Mouse (Mus musculus) left cerebral cortex, postnatal 14 days (tissue): ENCODE results near the gene Galnt11. TPM values are rescaled to one million over a fixed set of nuclear protein-coding genes. Genes with fewer than 3 reads are reported as not detected.
A peak's percentile ranks its signal among the peaks of the same experiment; 100 is the strongest.

Experiments used
- DNase-seq, 2 experiments: peaks; one replicate each; pipeline ENCODE4 v3.0.0; 2021 to 2022; ENCODE audit warnings: low spot score in 2 of 2, mixed read lengths in 1 of 2
- intact Hi-C: fragments of 180-260 bp; cut with DNase I; formaldehyde crosslinking; loops from one replicate; pipeline ENCODE4 v1.15.1; 2025
- total RNA-seq, 2 experiments: library from RNA; stranded (reverse); gene quantifications; 2 replicates each; pipeline ENCODE4 v1.2.3; 2021

Galnt11 gene
- total RNA-seq, 2 experiments from 2014 or later, result 49.4 to 52.3 TPM

- intact Hi-C loops, result no loop called here
- no peak for DNase-seq
Measured at GRCm38 (mm10) chr5:25247036-25247435, 25.3 kb downstream of the Galnt11 start.

GRCm38 (mm10) chr5:25252423-25252822, 30.7 kb downstream of the Galnt11 start:
- intact Hi-C loops, result no loop called here
- DNase-seq, result no peak

- intact Hi-C loops, result no loop called here
Measured at GRCm38 (mm10) chr5:25252825-25253544, 31.3 kb downstream of the Galnt11 start.

GRCm38 (mm10) chr5:25254491-25254890, 32.8 kb downstream of the Galnt11 start:
- intact Hi-C loops, result no loop called here
- DNase-seq, result no peak

More at GRCm38 (mm10) chr5:25252825-25253544, 31.3 kb downstream of the Galnt11 start:
- DNase-seq, result no peak

GRCm38 (mm10) chr5:25256686-25257085, 35.0 kb downstream of the Galnt11 start:
- intact Hi-C loops, result no loop called here
- peak; percentile 22 to 32 for DNase-seq

GRCm38 (mm10) chr5:25261452-25261851, 39.7 kb downstream of the Galnt11 start:
- intact Hi-C loops, result no loop called here
- no peak for DNase-seq

- intact Hi-C loops, result no loop called here
- no peak for DNase-seq
Measured at GRCm38 (mm10) chr5:25262266-25262665, 40.6 kb downstream of the Galnt11 start.

GRCm38 (mm10) chr5:25268258-25268888, 46.7 kb downstream of the Galnt11 start:
- intact Hi-C loops, result no loop called here
- DNase-seq, result no peak

GRCm38 (mm10) chr5:25275629-25276028, 53.9 kb downstream of the Galnt11 start:
- intact Hi-C loops, result no loop called here
- DNase-seq, result no peak

- intact Hi-C loops, result no loop called here
- DNase-seq, result no peak
Measured at GRCm38 (mm10) chr5:25276365-25276764, 54.7 kb downstream of the Galnt11 start.

GRCm38 (mm10) chr5:25283988-25284387, 62.3 kb downstream of the Galnt11 start:
- intact Hi-C loops, result no loop called here
- no peak for DNase-seq

- peak; percentile 16 to 31 for DNase-seq
- intact Hi-C loops, result no loop called here
Measured at GRCm38 (mm10) chr5:25296830-25297229, 75.1 kb downstream of the Galnt11 start.

GRCm38 (mm10) chr5:25310226-25310625, 88.5 kb downstream of the Galnt11 start:
- no peak for DNase-seq
- intact Hi-C loops, result no loop called here

GRCm38 (mm10) chr5:25313881-25314280, 92.2 kb downstream of the Galnt11 start:
- peak in 1 of 2 experiments; percentile 18 for DNase-seq
- intact Hi-C loops, result no loop called here

Other genes starting within 250 kb of the Galnt11 start
- 100 to 1,000 TPM in 1 of 2 experiments, 10 to 100 TPM in 1; 99.4 to 104 TPM for gene Prkag2, start 121.3 kb upstream of the Galnt11 start, total RNA-seq
- not detected for gene Galntl5, start 40.4 kb upstream of the Galnt11 start, total RNA-seq
- not detected for gene E130116L18Rik, start 1.2 kb downstream of the Galnt11 start, total RNA-seq